Comparison of ENCODE assay signal across 8 mouse cellular contexts in the genomic region with DNA sequence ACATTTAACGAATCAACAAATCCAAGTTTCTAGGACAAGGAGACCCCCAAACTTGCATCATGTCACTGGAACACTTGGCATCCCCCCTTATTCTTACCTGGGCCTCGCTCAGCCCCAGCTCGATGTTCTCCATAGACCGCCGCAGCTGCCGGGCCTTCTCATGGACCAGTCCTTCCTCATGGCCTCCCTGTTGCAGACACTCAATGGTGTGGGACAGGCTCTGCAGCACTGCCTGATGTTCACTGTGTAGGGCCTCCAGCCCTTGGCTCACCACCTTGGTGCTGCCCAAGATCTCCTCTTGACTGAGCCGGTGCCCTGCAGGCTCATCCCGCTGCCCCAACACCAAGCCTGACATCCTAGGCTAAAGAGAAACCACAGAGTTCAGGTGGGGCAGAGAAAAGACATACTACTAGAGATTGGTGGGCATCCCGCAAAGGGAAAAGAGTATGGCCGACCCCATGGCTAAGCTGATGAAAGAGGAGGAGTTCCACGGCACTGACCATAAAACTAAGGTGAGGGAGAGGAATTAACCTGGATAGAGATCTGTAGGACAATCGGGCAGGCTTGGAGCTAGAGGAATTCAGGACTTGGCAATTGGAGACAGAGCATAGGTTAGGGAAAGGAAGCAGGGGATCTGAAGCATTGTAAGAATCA. TPM values are rescaled to one million over a fixed set of nuclear protein-coding genes. Genes with fewer than 3 reads are reported as not detected.
DNase-seq lines count a peak whose midpoint lies in the region; ATAC-seq and TF ChIP-seq lines count a peak whose summit lies in the region.

No protein-coding gene starts in this region.

- H3K36me3 ChIP-seq in G1E (replicated peaks): peaks cover 44% of the 10 kb centered on the region
- H3K36me3 ChIP-seq in hindbrain, embryonic 12.5 days: peaks cover 40% of the 10 kb centered on the region
- peaks cover 50% of the 10 kb centered on the region for H3K36me3 ChIP-seq in midbrain, embryonic 10.5 days

- no peak overlapping the region for H3K27ac ChIP-seq in hindbrain, embryonic 12.5 days
- no peak overlapping the region for H3K27ac ChIP-seq in midbrain, embryonic 10.5 days (replicated peaks)

- peaks cover 38% of the 10 kb centered on the region for H3K4me1 ChIP-seq in G1E (ENCODE audit: insufficient read depth, low read depth, low read length)
- H3K4me1 ChIP-seq in hindbrain, embryonic 12.5 days: peaks cover 21% of the 10 kb centered on the region
- peaks cover 27% of the 10 kb centered on the region for H3K4me1 ChIP-seq in midbrain, embryonic 10.5 days

- peak; percentile 90 for DNase-seq in heart, adult 11 months
- no peak for DNase-seq in heart, adult 18-20 months
- no peak for DNase-seq in G1E (ENCODE audit: low spot score)
- no peak for DNase-seq in midbrain, embryonic 10.5 days (ENCODE audit: low spot score)
- no peak for DNase-seq in right cerebral cortex, postnatal 25 days
- DNase-seq in ovary, postnatal 36 days (ENCODE audit: low spot score): no peak

- no peaks in the 10 kb centered on the region for H3K27me3 ChIP-seq in G1E (ENCODE audit: insufficient read depth, low read length)
- H3K27me3 ChIP-seq in hindbrain, embryonic 12.5 days: no peaks in the 10 kb centered on the region
- no peaks in the 10 kb centered on the region for H3K27me3 ChIP-seq in midbrain, embryonic 10.5 days (ENCODE audit: low read depth, poor library complexity, severe bottlenecking)

- WGBS in hindbrain, embryonic 12.5 days: 91% methylated on average over 12 of the region's 12 CpGs
- WGBS in midbrain, embryonic 10.5 days: 87% methylated on average over 12 of the region's 12 CpGs

- TF ChIP-seq CTCF in G1E (IDR thresholded peaks at IDR 0.05; ENCODE audit: low read depth, low read length): no peak

- H3K4me2 ChIP-seq in hindbrain, embryonic 12.5 days (replicated peaks): peak overlapping the region; percentile 93

- H3K4me3 ChIP-seq in G1E (ENCODE audit: low read depth, low read length): peak overlapping the region; percentile 94; the same call in 1 of the 2 replicates
- peak overlapping the region; percentile 77 for H3K4me3 ChIP-seq in hindbrain, embryonic 12.5 days
- peak overlapping the region; percentile 80 for H3K4me3 ChIP-seq in midbrain, embryonic 10.5 days

- peak overlapping the region; percentile 72 for H3K9ac ChIP-seq in hindbrain, embryonic 12.5 days

- H3K9me3 ChIP-seq in G1E (replicated peaks): no peaks in the 10 kb centered on the region
- no peaks in the 10 kb centered on the region for H3K9me3 ChIP-seq in hindbrain, embryonic 12.5 days (replicated peaks)
- H3K9me3 ChIP-seq in midbrain, embryonic 10.5 days (replicated peaks): no peaks in the 10 kb centered on the region

- no peak for ATAC-seq in G1E (ENCODE audit: extremely low read depth, insufficient number of reproducible peaks, low FRiP score, poor library complexity, severe bottlenecking)
- no peak for ATAC-seq in hindbrain, embryonic 12.5 days (ENCODE audit: low FRiP score)
- ATAC-seq in monocyte, adult 5-6 weeks (replicated peaks; ENCODE audit: insufficient number of reproducible peaks, low FRiP score, low TSS enrichment, poor library complexity, severe bottlenecking): no peak

RNA-seq across cellular contexts. Expression of gene Klc4, which starts 1.5 kb away (rescaled TPM):
- 10 to 100 TPM; 25.9 to 26.8 TPM for total RNA-seq in heart, adult 18-20 months (2021)
- total RNA-seq in G1E (2014; fragmentation: Nextera tagmentation): 1.3 and 2.1 TPM in 2 replicates
- total RNA-seq in G1E (2017): 8.9 and 10.2 TPM in 2 replicates
- polyA plus RNA-seq in G1E (2012): 11.7 and 12.3 TPM in 2 replicates
- polyA plus RNA-seq in hindbrain, embryonic 12.5 days (2016; fragmentation: Nextera tagmentation; extraction: Ambion mirVana): 37.8 and 40.0 TPM in 2 replicates
- 33.0 and 40.3 TPM in 2 replicates for polyA plus RNA-seq in midbrain, embryonic 10.5 days (2016; fragmentation: Nextera tagmentation; extraction: Ambion mirVana)
- 15.6 to 18.9 TPM (median 18.5 TPM) in 3 replicates for total RNA-seq in monocyte, adult 5-6 weeks (2017)

RNA-seq across cellular contexts. Expression of gene Mrpl2, which starts 1.8 kb away (rescaled TPM):
- 100 to 1,000 TPM; 136 to 141 TPM for total RNA-seq in heart, adult 18-20 months (2021)
- total RNA-seq in G1E (2014; fragmentation: Nextera tagmentation) (44.7 and 59.4 TPM in 2 replicates), G1E (2017) (76.3 and 107 TPM in 2 replicates)
- 853 and 1,060 TPM in 2 replicates for polyA plus RNA-seq in G1E (2012)
- 79.7 and 88.2 TPM in 2 replicates for polyA plus RNA-seq in hindbrain, embryonic 12.5 days (2016; fragmentation: Nextera tagmentation; extraction: Ambion mirVana)
- polyA plus RNA-seq in midbrain, embryonic 10.5 days (2016; fragmentation: Nextera tagmentation; extraction: Ambion mirVana): 126 and 129 TPM in 2 replicates
- total RNA-seq in monocyte, adult 5-6 weeks (2017): 26.1 to 33.3 TPM (median 28.5 TPM) in 3 replicates

RNA-seq across cellular contexts. Expression of gene Cul7, which starts 5.9 kb away (rescaled TPM):
- 10 to 100 TPM; 16.9 to 18.8 TPM for total RNA-seq in heart, adult 18-20 months (2021)
- total RNA-seq in G1E (2014; fragmentation: Nextera tagmentation): 44.1 and 47.4 TPM in 2 replicates
- total RNA-seq in G1E (2017): 27.4 and 30.0 TPM in 2 replicates
- polyA plus RNA-seq in G1E (2012): 136 and 142 TPM in 2 replicates
- polyA plus RNA-seq in hindbrain, embryonic 12.5 days (2016; fragmentation: Nextera tagmentation; extraction: Ambion mirVana): 52.1 and 53.0 TPM in 2 replicates
- polyA plus RNA-seq in midbrain, embryonic 10.5 days (2016; fragmentation: Nextera tagmentation; extraction: Ambion mirVana): 37.4 and 45.1 TPM in 2 replicates
- 2.0 to 3.2 TPM (median 3.2 TPM) in 3 replicates for total RNA-seq in monocyte, adult 5-6 weeks (2017)

RNA-seq across cellular contexts. Expression of gene Ptk7, which starts 15.0 kb away (rescaled TPM):
- 1 to 10 TPM; 2.0 to 2.5 TPM for total RNA-seq in heart, adult 18-20 months (2021)
- total RNA-seq in G1E (2014; fragmentation: Nextera tagmentation) (not detected in 2 replicates), G1E (2017) (0.05 TPM in 1 of 2 replicates, not detected in the other)
- polyA plus RNA-seq in G1E (2012): 0.01 TPM in 1 of 2 replicates, not detected in the other
- polyA plus RNA-seq in hindbrain, embryonic 12.5 days (2016; fragmentation: Nextera tagmentation; extraction: Ambion mirVana): 80.9 and 81.9 TPM in 2 replicates
- polyA plus RNA-seq in midbrain, embryonic 10.5 days (2016; fragmentation: Nextera tagmentation; extraction: Ambion mirVana): 65.3 and 68.4 TPM in 2 replicates
- total RNA-seq in monocyte, adult 5-6 weeks (2017): not detected in 3 replicates

RNA-seq across cellular contexts. Expression of gene Rrp36, which starts 29.9 kb away (rescaled TPM):
- total RNA-seq in heart, adult 18-20 months (2021): 10 to 100 TPM; 13.4 to 14.2 TPM
- 12.2 and 13.2 TPM in 2 replicates for total RNA-seq in G1E (2014; fragmentation: Nextera tagmentation)
- 48.0 and 67.2 TPM in 2 replicates for total RNA-seq in G1E (2017)
- 39.0 and 45.0 TPM in 2 replicates for polyA plus RNA-seq in G1E (2012)
- 54.2 and 61.8 TPM in 2 replicates for polyA plus RNA-seq in hindbrain, embryonic 12.5 days (2016; fragmentation: Nextera tagmentation; extraction: Ambion mirVana)
- polyA plus RNA-seq in midbrain, embryonic 10.5 days (2016; fragmentation: Nextera tagmentation; extraction: Ambion mirVana): 69.4 and 69.6 TPM in 2 replicates
- total RNA-seq in monocyte, adult 5-6 weeks (2017): 52.8 to 99.5 TPM (median 65.5 TPM) in 3 replicates
